In the genomic region with DNA sequence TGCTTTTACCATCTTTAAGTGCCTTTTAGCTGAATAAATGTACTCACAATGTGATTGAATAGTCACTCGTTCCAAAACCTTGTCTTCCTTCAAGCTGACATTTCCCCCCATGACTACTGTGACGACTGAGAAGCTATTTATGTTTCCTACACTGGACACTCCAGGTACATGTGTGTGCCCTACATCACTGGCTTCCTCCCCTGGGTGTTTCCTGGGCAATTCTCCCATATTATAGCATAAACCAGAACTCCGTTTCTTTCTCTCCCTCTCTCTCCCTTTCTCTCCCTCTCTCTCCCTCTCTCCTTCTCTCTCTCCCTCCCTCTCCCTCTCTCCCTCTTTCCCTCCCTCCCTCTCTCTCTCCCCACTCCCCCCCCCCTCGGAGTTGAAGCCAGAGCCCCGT, we compare ENCODE assay signal across 15 mouse cellular contexts. TPM values are rescaled to one million over a fixed set of nuclear protein-coding genes. Genes with fewer than 3 reads are reported as not detected.
DNase-seq lines count a peak whose midpoint lies in the region; ATAC-seq and TF ChIP-seq lines count a peak whose summit lies in the region.
"Had no signal": no experiment of that assay in that cellular context is flagged by ENCODE, and none has a peak within 500 bp of the region (broad histone marks: within the 10 kb centered on the region; RNA-seq: fewer than 3 reads in every experiment).

No protein-coding gene starts in this region.

- no peaks in the 10 kb centered on the region for H3K9me3 ChIP-seq in embryonic facial prominence, embryonic 12.5 days
- H3K9me3 ChIP-seq in liver, embryonic 11.5 days (ENCODE audit: control insufficient read depth, low read length): no peaks in the 10 kb centered on the region
- H3K9me3 ChIP-seq: limb, embryonic 12.5 days had no signal

- peak overlapping the region; percentile 89 for H3K27ac ChIP-seq in gastrocnemius, adult 2 months
- no peak overlapping the region for H3K27ac ChIP-seq in embryonic facial prominence, embryonic 12.5 days
- peak overlapping the region; percentile 32 for H3K27ac ChIP-seq in liver, embryonic 11.5 days (ENCODE audit: low read depth, low read length)
- H3K27ac ChIP-seq: limb, embryonic 12.5 days had no signal

- no peak overlapping the region for H3K9ac ChIP-seq in embryonic facial prominence, embryonic 12.5 days
- no peak overlapping the region for H3K9ac ChIP-seq in liver, embryonic 11.5 days (ENCODE audit: low read depth, low read length)
- H3K9ac ChIP-seq: limb, embryonic 12.5 days had no signal

- ATAC-seq in embryonic facial prominence, embryonic 12.5 days (ENCODE audit: insufficient number of reproducible peaks, insufficient read depth, low FRiP score, low TSS enrichment): no peak
- ATAC-seq in liver, embryonic 11.5 days (replicated peaks; ENCODE audit: low FRiP score): no peak

- intact Hi-C loops in gastrocnemius, adult 2 months (cut with DNase I): no loop called here

- no peak for DNase-seq in gastrocnemius, adult 2 months
- DNase-seq in gastrocnemius, postnatal 4 days (ENCODE audit: low spot score in 2 of 2): no peak
- peak; percentile 14 for DNase-seq in kidney, postnatal 10 days
- no peak for DNase-seq in kidney, postnatal 14 days
- DNase-seq in liver, embryonic 11.5 days (ENCODE audit: low spot score): no peak
- no peak for DNase-seq in cerebellum, postnatal 25 days
- no peak for DNase-seq in thymus, postnatal 25 days
- DNase-seq: right cerebral cortex, adult 18-20 months had no signal

- peak overlapping the region; percentile 54 for H3K4me3 ChIP-seq in gastrocnemius, adult 2 months
- H3K4me3 ChIP-seq in embryonic facial prominence, embryonic 12.5 days: no peak overlapping the region
- no peak overlapping the region for H3K4me3 ChIP-seq in liver, embryonic 11.5 days (ENCODE audit: low read depth, low read length)
- H3K4me3 ChIP-seq: limb, embryonic 12.5 days had no signal

- no peaks in the 10 kb centered on the region for H3K36me3 ChIP-seq in embryonic facial prominence, embryonic 12.5 days
- no peaks in the 10 kb centered on the region for H3K36me3 ChIP-seq in liver, embryonic 11.5 days (ENCODE audit: control insufficient read depth, insufficient read depth, low read length)
- H3K36me3 ChIP-seq: limb, embryonic 12.5 days had no signal

- TF ChIP-seq CTCF in gastrocnemius, adult 2 months (IDR thresholded peaks at IDR 0.05): no peak

- H3K4me1 ChIP-seq in embryonic facial prominence, embryonic 12.5 days: peaks cover 17% of the 10 kb centered on the region
- H3K4me1 ChIP-seq in liver, embryonic 11.5 days (replicated peaks; ENCODE audit: control insufficient read depth, insufficient read depth, low read length): peaks cover 74% of the 10 kb centered on the region

- no peaks in the 10 kb centered on the region for H3K27me3 ChIP-seq in embryonic facial prominence, embryonic 12.5 days
- H3K27me3 ChIP-seq in liver, embryonic 11.5 days (replicated peaks; ENCODE audit: control insufficient read depth, insufficient read depth, low read length): no peaks in the 10 kb centered on the region

- 30% methylated on average over 5 of the region's 5 CpGs for WGBS in embryonic facial prominence, embryonic 12.5 days
- WGBS in liver, embryonic 11.5 days: 29% methylated on average over 5 of the region's 5 CpGs

- H3K4me2 ChIP-seq in embryonic facial prominence, embryonic 12.5 days (replicated peaks): 0 out of 2 replicates have a peak overlapping the region, but pooled peaks have one; percentile 5
- H3K4me2 ChIP-seq in liver, embryonic 11.5 days: no peak overlapping the region
- H3K4me2 ChIP-seq: limb, embryonic 12.5 days had no signal

RNA-seq across cellular contexts. Expression of a gene that starts 6.0 kb away (rescaled TPM):
- total RNA-seq in gastrocnemius, adult 2 months (2021): 10 to 100 TPM; 34.4 to 53.7 TPM
- 100 to 1,000 TPM; 132 to 141 TPM for total RNA-seq in gastrocnemius, postnatal 4 days (2021)
- polyA plus RNA-seq in embryonic facial prominence, embryonic 12.5 days (2016; fragmentation: Nextera tagmentation; extraction: Ambion mirVana): 97.3 and 101 TPM in 2 replicates
- 161 and 181 TPM in 2 replicates for polyA plus RNA-seq in liver, embryonic 11.5 days (2014; fragmentation: Nextera tagmentation; extraction: Ambion mirVana)

RNA-seq across cellular contexts. Expression of a gene that starts 12.6 kb away (rescaled TPM):
- total RNA-seq in gastrocnemius, adult 2 months (2021): not detected
- total RNA-seq in gastrocnemius, postnatal 4 days (2021): not detected
- not detected in 2 replicates for polyA plus RNA-seq in embryonic facial prominence, embryonic 12.5 days (2016; fragmentation: Nextera tagmentation; extraction: Ambion mirVana)
- polyA plus RNA-seq in liver, embryonic 11.5 days (2014; fragmentation: Nextera tagmentation; extraction: Ambion mirVana): not detected in 2 replicates
- total RNA-seq: adrenal gland, postnatal 36 days; common myeloid progenitor, adult 5-6 weeks; gastrocnemius, adult 8-10 months had no signal
- polyA plus RNA-seq: C2C12; testis, adult 2 months had no signal

RNA-seq across cellular contexts. Expression of a gene that starts 30.4 kb away (rescaled TPM):
- total RNA-seq in gastrocnemius, adult 2 months (2021): 1 to 10 TPM; 2.8 to 7.3 TPM
- total RNA-seq in gastrocnemius, postnatal 4 days (2021): 10 to 100 TPM; 12.1 to 19.0 TPM
- 17.0 and 17.8 TPM in 2 replicates for polyA plus RNA-seq in embryonic facial prominence, embryonic 12.5 days (2016; fragmentation: Nextera tagmentation; extraction: Ambion mirVana)
- polyA plus RNA-seq in liver, embryonic 11.5 days (2014; fragmentation: Nextera tagmentation; extraction: Ambion mirVana): 36.1 and 40.1 TPM in 2 replicates

RNA-seq across cellular contexts. Expression of a gene that starts 54.5 kb away (rescaled TPM):
- 1 to 10 TPM; 1.0 to 2.3 TPM for total RNA-seq in gastrocnemius, adult 2 months (2021)
- 1 to 10 TPM; 2.6 to 4.0 TPM for total RNA-seq in gastrocnemius, postnatal 4 days (2021)
- 66.0 and 75.2 TPM in 2 replicates for polyA plus RNA-seq in embryonic facial prominence, embryonic 12.5 days (2016; fragmentation: Nextera tagmentation; extraction: Ambion mirVana)
- polyA plus RNA-seq in liver, embryonic 11.5 days (2014; fragmentation: Nextera tagmentation; extraction: Ambion mirVana): 10.5 and 11.1 TPM in 2 replicates

RNA-seq across cellular contexts. Expression of a gene that starts 57.3 kb away (rescaled TPM):
- 10 to 100 TPM in 1 of 2 experiments, 1 to 10 TPM in 1; 6.9 to 11.9 TPM for total RNA-seq in gastrocnemius, adult 2 months (2021)
- 10 to 100 TPM; 48.4 to 52.9 TPM for total RNA-seq in gastrocnemius, postnatal 4 days (2021)
- 16.4 and 20.3 TPM in 2 replicates for polyA plus RNA-seq in embryonic facial prominence, embryonic 12.5 days (2016; fragmentation: Nextera tagmentation; extraction: Ambion mirVana)
- 7.1 and 10.5 TPM in 2 replicates for polyA plus RNA-seq in liver, embryonic 11.5 days (2014; fragmentation: Nextera tagmentation; extraction: Ambion mirVana)
